Mouse (Mus musculus): Measurements from ENCODE around the gene Myh2. TPM values are rescaled to one million over a fixed set of nuclear protein-coding genes. Genes with fewer than 3 reads are reported as not detected.

Gene Myh2
- total and polyA plus RNA-seq, 3 experiments = not detected

- H3K9ac ChIP-seq (ENCODE audit: low read depth, low read length) = no peak overlapping the region
- intact Hi-C loops (cut with DNase I) = no loop called here
- no peaks in the 10 kb centered on the region for H3K4me1 ChIP-seq (ENCODE audit: control insufficient read depth, insufficient read depth, low read length)
- H3K27me3 ChIP-seq (ENCODE audit: control insufficient read depth, insufficient read depth, low read length) = no peaks in the 10 kb centered on the region
- H3K36me3 ChIP-seq (ENCODE audit: control insufficient read depth, insufficient read depth, low read length) = no peaks in the 10 kb centered on the region
- no peak for DNase-seq
- TF ChIP-seq POLR2A (IDR thresholded peaks at IDR 0.05; ENCODE audit: insufficient read depth, low read depth, low read length) (no peak), CTCF (IDR thresholded peaks at IDR 0.05) (no peak), EP300 (IDR thresholded peaks at IDR 0.05; ENCODE audit: insufficient read depth, low read depth, low read length) (no peak)
- WGBS = 75% methylated on average over 9 of the region's 9 CpGs
- H3K27ac ChIP-seq = no peak overlapping the region
- H3K4me3 ChIP-seq = no peak overlapping the region
- no peaks in the 10 kb centered on the region for H3K79me2 ChIP-seq (replicated peaks; ENCODE audit: control insufficient read depth, insufficient read depth, low read length)
These were observed 66.0 kb downstream of the Myh2 start for GRCm38 (mm10) chr11:67236799-67237198.

- intact Hi-C loops (cut with DNase I) = no loop called here
- WGBS = 83% methylated on average over 5 of the region's 5 CpGs
- DNase-seq = no peak
These were observed 66.8 kb downstream of the Myh2 start, which contains the start of gene Myh4 for GRCm38 (mm10) chr11:67237481-67238079. Gene Myh4 (plus strand): TSS chr11:67238029.

GRCm38 (mm10) chr11:67241051-67241450 is 70.2 kb downstream of the Myh2 start:
- no peak overlapping the region for H3K4me3 ChIP-seq

More at GRCm38 (mm10) chr11:67237481-67238079, 66.8 kb downstream of the Myh2 start, which contains the start of gene Myh4:
- Histone ChIP-seq H3K27me3 (ENCODE audit: control insufficient read depth, insufficient read depth, low read length) (no peaks in the 10 kb centered on the region), H3K27ac (no peak within 1 kb of the TSS), H3K36me3 (ENCODE audit: control insufficient read depth, insufficient read depth, low read length) (no peaks in the 10 kb centered on the region), H3K9ac (ENCODE audit: low read depth, low read length) (no peak within 1 kb of the TSS), H3K79me2 (replicated peaks; ENCODE audit: control insufficient read depth, insufficient read depth, low read length) (no peaks in the 10 kb centered on the region), H3K4me1 (ENCODE audit: control insufficient read depth, insufficient read depth, low read length) (no peaks in the 10 kb centered on the region), H3K4me3 (no peak within 1 kb of the TSS)
- TF ChIP-seq EP300 (IDR thresholded peaks at IDR 0.05; ENCODE audit: insufficient read depth, low read depth, low read length) (no peak), POLR2A (IDR thresholded peaks at IDR 0.05; ENCODE audit: insufficient read depth, low read depth, low read length) (no peak)

More at GRCm38 (mm10) chr11:67241051-67241450, 70.2 kb downstream of the Myh2 start:
- H3K79me2 ChIP-seq (replicated peaks; ENCODE audit: control insufficient read depth, insufficient read depth, low read length) = no peaks in the 10 kb centered on the region
- H3K27ac ChIP-seq = no peak overlapping the region
- no peak overlapping the region for H3K9ac ChIP-seq (ENCODE audit: low read depth, low read length)
- H3K27me3 ChIP-seq (ENCODE audit: control insufficient read depth, insufficient read depth, low read length) = no peaks in the 10 kb centered on the region
- 85% methylated on average over 6 of the region's 6 CpGs for WGBS
- no peak for DNase-seq
- H3K36me3 ChIP-seq (ENCODE audit: control insufficient read depth, insufficient read depth, low read length) = no peaks in the 10 kb centered on the region
- TF ChIP-seq POLR2A (IDR thresholded peaks at IDR 0.05; ENCODE audit: insufficient read depth, low read depth, low read length) (no peak), EP300 (IDR thresholded peaks at IDR 0.05; ENCODE audit: insufficient read depth, low read depth, low read length) (no peak), CTCF (IDR thresholded peaks at IDR 0.05) (no peak)
- intact Hi-C loops (cut with DNase I) = no loop called here
- H3K4me1 ChIP-seq (ENCODE audit: control insufficient read depth, insufficient read depth, low read length) = no peaks in the 10 kb centered on the region

Other genes with a start within 250 kb of the Myh2 start
- not detected for gene Tmem238l, start 214.4 kb upstream of the Myh2 start, total RNA-seq (2021)
- gene Tmem238l, start 214.4 kb upstream of the Myh2 start, polyA plus RNA-seq (2012; rRNA removed) = not detected in 2 replicates
- gene Tmem220, start 145.9 kb upstream of the Myh2 start, total RNA-seq (2021) = 1 to 10 TPM; 1.9 to 2.0 TPM
- 2.1 and 3.8 TPM in 2 replicates for gene Tmem220, start 145.9 kb upstream of the Myh2 start, polyA plus RNA-seq (2012; rRNA removed)
- 10 to 100 TPM; 10.8 to 14.6 TPM for gene Adprm, start 118.4 kb upstream of the Myh2 start, total RNA-seq (2021)
- 9.8 and 20.6 TPM in 2 replicates for gene Adprm, start 118.4 kb upstream of the Myh2 start, polyA plus RNA-seq (2012; rRNA removed)
- gene Sco1, start 118.4 kb upstream of the Myh2 start, total RNA-seq (2021) = 10 to 100 TPM; 18.3 to 20.1 TPM
- 7.8 and 12.0 TPM in 2 replicates for gene Sco1, start 118.4 kb upstream of the Myh2 start, polyA plus RNA-seq (2012; rRNA removed)
- not detected for gene Myh3, start 92.7 kb upstream of the Myh2 start, total RNA-seq (2021)
- gene Myh3, start 92.7 kb upstream of the Myh2 start, polyA plus RNA-seq (2012; rRNA removed) = not detected in 2 replicates
- not detected for gene Myh1, start 29.0 kb downstream of the Myh2 start, total RNA-seq (2021)
- 0.03 TPM in 1 of 2 replicates, not detected in the other for gene Myh1, start 29.0 kb downstream of the Myh2 start, polyA plus RNA-seq (2012; rRNA removed)
- gene Myh4, start 67.0 kb downstream of the Myh2 start, total RNA-seq (2021) = under 1 TPM in 1 of 2 experiments, not detected in 1; 0.05 TPM
- gene Myh4, start 67.0 kb downstream of the Myh2 start, polyA plus RNA-seq (2012; rRNA removed) = not detected in 2 replicates
- gene Myh8, start 106.1 kb downstream of the Myh2 start, total RNA-seq (2021) = not detected
- gene Myh8, start 106.1 kb downstream of the Myh2 start, polyA plus RNA-seq (2012; rRNA removed) = 0.06 TPM in 1 of 2 replicates, not detected in the other
- gene Myh13, start 150.6 kb downstream of the Myh2 start, total RNA-seq (2021) = under 1 TPM in 1 of 2 experiments, not detected in 1; 0.05 TPM
- not detected in 2 replicates for gene Myh13, start 150.6 kb downstream of the Myh2 start, polyA plus RNA-seq (2012; rRNA removed)

Data from heart, adult 2 months (tissue).